Mouse (Mus musculus): ENCODE data around the gene Ttc30a2.

The Ttc30a2 gene

GRCm38 (mm10) chr2:75926061-75926460 is 51.9 kb downstream of the Ttc30a2 start:
- DNase-seq = no peak
